Mouse (Mus musculus) spleen, adult 18-20 months (tissue): ENCODE measurements at regions not wholly inside any gene's neighbourhood (a gene's known extent, or its start where the extent isn't known, plus 50 kb on each side); places are given as distances from the start of the nearest gene placed in this dataset.

Source experiments
- DNase-seq, 2 experiments: peaks; one replicate each; pipeline ENCODE4 v3.0.0; 2022; ENCODE audit warnings: mixed read lengths in 2 of 2

DNA sequence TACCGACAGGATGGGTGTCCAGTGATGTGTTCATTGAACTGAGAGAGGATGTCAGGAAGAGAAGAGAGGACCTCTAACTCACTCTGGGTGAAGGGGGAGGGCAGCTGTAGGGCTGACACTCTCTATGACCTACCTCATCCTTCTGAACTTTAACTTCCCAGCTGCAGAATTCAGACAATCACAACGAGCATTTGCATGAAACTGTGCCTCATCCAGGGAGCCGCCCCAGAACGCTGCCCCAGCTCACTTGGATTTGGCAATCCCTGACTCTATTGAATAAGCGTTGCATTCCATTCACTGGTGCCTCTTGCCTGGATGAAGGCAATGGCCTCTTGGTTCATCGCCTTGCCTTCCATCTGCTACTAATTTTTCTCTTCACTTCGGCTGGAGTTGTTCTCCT is 223.9 kb upstream of the Gm12728 start:
- no peak for DNase-seq

DNA sequence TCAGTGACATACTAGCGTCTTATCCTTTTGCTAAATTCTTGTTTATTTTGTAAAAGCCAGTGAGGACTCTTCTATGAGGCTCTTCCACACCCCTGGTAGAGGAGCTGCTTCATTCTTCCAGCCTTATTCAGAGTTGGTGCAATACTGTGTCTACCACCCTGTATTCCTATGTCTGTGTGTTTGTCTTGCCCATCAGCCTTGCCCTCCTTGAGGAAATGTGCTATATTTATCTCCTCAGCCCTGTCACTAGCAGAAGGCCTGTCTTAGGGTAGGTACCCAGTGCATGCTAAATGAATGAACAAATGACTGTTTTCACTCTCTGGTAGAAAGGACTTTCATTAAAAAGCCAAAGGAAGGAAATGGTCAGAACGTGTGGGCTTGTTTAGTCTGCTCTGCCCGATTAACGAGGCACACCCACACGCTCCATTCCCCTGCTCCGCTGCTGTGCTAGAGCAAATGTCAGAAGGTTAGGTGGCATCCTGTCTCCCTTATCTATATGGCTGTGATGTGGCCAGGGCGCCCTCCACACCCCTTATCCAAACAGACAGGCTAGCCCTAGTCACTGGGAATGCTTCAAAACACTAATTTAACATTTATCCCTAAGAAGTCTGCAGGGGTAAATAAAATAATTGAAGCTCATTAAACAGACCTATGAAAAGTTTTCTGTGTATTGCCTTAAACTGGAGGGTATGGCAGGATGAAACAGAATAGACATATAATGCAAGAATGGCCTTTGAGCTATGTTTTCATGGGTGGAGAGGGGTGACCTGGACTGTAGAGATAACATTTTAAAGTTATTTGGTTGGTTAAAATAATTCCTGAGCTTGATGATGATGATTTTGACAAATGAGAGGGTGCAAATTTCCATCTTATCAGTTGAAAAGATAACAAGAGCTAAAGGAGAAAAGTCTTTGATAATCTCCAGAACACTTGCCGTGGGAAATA is 222.9 kb upstream of the Gm12728 start:
- no peak for DNase-seq

DNA sequence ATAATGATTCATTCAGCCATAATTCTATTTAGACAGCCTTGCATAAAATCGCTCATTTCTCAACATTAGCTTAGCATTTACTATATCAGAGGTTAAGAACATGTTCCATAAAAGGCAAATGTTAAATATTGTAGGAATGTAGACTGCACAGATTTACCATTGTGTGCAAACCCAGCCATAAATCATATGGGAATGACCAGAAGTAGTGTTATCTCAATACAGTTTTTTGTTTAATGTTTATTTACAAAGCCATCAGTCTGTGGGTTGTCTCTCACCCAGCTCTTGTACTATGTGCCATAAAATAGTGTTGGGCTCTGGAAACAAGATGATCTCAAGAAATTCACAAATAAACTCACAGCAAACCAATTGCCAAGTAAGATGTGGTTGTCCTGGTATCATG is 220.0 kb upstream of the Gm12728 start:
- no peak for DNase-seq

DNA sequence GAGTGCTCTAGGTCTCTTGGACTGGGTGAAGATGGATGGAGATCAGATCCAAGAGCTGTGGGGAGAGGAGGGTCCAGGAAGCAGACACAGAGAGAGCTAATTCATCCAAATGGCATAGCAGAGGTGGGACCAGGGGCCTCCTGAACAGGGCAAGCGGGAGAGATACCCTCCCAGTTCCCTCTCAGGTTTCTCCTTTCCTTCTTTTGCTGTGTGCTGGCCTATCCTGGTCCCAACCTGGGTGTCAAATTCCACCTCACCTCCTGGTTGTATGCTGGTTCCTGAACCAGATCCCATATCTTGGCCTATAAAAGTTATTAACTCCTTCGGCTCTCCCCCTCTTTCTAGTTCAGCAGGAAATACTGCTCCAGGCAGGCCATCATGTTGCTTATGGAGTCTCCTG is 214.1 kb upstream of the Gm12728 start:
- no peak for DNase-seq

DNA sequence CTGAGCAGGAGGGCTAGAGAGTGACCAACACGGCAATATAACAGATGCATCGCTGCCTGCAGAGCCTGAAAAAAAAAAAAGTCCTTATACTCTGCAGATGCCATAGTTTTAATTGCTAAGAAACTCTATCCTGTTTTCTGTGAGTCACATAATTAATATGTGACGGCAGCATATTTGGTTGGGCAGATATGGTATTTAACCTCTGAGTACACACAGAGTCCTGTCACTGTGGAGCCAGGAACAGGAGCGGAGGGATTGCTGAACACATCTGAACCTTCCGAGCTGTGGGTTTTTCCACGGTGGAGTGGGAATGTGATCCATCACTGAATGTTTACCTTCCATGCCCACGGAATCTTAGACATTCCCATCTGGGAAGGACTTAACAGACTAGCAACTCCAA is 208.7 kb upstream of the Gm12728 start:
- no peak for DNase-seq

DNA sequence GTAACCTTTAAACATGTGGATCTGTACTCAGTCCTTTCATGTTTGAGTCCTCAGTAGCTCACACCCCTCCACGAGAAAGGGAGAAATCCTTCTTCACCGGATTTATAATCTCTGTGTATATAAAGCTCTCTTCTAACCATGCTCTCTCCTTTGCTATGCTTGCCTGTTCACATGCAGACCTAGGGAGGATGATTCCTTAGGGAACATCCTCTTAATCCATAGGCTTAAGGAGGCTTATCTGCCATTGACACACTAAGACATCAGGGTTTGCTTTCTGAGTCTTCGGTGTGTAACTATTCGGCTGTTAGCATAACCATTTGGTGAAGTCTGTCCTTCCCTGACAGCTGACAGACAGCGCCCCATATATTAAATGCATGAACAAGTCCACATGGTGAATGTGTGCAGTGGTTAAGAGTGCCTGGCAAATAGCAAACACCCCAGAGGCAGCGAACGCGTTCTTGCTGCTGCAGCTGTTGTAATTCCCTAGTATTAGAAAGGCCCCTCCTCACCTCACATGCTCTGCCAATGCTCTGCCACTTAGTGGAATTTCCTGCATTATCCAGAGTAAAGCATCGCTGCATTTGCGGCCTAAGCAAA is 205.2 kb upstream of the Gm12728 start:
- no peak for DNase-seq

DNA sequence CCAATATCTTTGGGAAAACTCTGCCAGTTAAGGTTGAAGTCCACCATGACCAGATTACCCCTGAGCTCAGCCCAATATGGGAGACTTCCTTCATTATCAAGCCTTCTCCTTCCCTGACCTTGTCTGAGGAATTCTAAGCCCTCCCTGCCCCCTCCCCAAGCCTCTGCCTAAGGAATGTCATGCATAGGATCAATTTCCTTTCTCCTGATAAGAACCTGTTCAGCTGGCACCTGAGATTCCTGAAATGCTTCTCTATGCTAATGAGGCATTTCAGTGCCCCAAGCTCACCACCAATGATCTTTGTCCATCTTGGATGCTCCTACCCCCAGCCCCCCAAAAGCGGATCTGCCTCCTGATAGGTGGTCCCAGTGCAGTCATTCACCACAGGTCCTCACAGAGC is 186.0 kb upstream of the Gm12728 start:
- no peak for DNase-seq

DNA sequence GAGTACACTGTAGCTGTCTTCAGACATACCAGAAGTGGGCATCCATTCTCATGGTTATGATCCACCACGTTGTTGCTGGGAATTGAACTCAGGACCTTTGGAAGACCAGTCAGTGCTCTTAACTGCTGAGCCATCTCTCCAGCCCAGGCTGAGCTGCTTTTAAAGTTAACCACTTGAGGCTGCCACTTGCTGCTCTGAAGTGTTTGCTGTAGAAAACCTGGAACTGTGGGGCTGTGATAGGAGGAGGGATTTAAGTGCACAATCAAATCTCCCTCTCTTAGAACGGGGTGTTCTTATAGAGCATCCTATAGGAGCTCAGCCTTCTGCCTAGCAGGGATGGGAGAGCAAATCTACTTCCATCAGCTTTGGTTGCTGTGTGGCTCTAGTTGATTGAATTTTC is 185.1 kb upstream of the Gm12728 start:
- DNase-seq: no peak

DNA sequence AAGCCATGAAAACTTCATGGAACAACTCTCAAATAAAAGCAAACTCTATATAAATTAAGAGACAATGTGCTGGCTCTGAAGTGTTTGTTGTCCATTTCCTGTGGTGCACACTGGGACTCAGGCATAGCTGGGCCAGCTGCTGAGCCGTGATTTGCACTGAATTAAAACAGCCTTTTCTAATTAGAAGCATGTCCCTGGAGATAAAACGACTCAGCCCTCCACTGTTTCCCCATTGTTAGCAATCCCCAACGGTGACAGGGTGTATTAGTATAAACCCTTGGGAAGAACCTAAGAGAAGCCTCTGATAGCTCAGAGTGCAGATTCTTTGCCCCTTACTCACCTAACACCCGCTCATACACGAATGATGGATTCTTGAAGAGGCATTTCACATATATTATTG is 182.9 kb upstream of the Gm12728 start:
- DNase-seq: no peak

DNA sequence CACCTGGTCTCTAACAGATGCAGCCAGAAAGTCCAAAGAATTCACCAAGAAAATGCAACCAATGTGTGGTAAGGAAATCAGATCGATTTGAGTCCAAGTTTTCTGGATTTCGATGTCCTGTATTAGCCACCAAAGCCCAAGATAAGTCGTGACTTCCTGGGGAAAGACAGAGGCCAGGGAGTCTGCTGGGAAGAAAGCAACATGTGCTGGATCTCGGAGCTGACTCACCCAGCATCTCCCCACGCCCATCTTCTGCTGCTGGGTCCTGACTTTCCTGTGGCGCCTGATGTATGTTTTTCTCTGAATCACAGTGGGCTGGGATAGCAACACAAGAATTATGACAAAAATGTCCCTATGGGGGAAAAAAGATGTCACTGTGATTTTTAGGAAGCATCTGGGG is 178.8 kb upstream of the Gm12728 start:
- DNase-seq: no peak

DNA sequence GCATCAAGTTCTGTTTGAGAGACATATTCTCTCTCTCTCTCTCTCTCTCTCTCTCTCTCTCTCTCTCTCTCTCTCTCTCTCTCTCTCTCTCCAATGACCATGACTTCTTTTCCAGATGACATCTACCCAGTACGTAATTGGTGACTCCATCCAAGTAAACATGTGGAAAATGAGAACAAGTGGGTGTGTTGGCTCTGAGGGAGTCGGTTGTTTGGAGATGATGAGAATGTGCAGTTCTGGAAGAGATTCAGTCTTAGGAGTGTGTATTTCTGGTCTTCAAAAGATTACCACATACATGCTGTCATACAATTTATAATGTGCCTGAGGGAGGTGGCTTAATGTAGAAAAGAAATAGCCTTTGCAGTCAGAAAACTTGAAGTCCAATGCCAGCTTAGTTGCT is 175.3 kb upstream of the Gm12728 start:
- DNase-seq: no peak

DNA sequence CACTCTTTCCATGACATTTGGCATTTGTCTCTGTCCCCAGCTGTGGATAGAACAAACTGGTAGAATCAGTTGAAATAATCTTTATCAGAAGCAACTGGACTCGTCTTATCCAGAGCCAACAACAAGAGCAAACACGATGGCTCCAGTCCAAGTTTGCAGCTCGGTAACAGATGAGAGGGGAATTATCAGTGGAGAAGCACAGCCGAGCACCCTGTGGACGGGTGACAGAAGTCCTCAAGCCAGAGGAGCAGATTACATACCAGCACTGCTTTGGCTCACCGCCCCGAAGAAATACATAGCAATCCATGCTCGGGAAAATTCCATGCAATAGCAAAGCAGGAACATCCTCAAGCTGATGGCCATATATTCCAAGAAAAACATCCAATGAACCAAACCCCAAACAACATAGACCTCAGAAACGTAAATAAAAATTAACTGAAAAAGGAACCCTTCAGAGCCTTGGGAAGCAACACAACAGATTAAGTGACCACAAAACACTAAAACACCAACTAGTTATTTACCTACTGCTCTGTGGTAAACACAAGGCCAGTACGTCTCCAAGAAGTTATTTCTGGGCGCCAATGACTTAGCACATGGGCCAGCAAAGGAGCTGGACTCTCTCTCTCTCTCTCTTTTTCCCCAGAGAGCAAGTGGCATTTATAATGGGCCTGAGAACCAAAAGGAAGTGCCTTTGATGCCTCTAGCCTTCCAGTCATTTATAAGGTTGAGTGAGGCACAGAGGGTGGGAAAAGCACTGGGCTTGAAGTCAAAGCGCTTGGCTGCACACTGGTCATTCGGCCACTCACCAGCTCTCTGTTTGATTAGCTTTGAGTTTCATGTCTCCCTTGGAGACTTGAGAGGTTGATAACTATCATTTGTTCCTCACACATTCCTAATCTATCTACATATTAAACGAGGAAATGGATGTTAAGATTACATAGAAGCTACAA is 163.0 kb upstream of the Gm12728 start:
- DNase-seq: no peak

DNA sequence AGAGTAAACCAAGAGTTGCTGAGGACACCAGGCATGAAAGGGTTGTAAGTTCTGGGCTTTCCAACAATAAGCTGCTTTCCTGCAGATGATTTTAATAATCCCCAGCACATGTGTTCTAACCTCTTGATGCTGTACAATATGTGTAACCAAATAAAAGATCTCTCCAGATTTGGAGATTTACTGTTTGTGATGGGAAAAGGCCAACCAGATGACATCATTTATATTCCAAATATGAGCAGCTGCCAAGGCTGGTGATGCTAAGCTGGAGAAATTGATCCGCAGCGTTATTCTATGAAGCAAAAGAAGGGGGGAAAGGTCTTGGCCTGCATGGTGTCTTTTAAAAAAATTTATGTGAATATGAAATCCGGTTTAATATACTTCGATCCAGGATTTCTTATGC is 160.1 kb upstream of the Gm12728 start:
- DNase-seq: no peak

DNA sequence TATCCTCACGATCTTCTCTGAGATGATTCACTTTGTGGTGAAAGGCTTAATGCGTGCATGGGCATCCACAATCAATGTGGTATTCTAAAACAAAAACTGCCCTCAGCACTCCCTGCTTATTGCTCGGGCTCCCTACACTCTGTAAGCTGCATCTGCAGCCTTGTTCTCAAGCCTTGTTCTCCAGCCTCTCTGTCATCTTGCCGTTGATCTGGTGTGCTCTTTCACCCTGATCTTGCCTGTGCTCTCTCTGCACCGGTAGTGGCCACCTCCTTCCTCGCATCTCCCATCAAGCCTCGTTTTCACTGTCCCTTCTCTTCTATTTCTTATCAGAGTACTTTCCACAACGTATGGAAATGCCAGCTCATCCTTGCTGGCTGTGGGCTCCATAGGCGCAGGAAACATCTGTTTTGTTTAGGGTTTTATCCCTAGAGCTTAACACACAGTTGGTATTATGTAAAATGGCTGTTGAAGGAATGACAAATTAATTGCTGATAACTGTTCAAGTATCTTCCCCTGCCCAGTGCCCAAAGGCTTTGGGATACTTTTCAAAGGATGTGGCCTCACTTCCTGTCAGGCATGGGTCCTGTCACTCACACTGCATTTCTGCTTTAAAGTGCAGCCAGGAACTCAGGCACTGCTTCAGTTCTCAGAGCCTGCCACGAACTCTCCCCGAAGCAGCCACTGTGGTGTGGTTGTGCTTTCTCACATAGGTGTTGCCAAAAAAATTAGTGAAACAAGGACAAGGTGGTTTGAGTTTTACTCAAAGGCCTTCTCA is 158.9 kb upstream of the Gm12728 start:
- no peak for DNase-seq

DNA sequence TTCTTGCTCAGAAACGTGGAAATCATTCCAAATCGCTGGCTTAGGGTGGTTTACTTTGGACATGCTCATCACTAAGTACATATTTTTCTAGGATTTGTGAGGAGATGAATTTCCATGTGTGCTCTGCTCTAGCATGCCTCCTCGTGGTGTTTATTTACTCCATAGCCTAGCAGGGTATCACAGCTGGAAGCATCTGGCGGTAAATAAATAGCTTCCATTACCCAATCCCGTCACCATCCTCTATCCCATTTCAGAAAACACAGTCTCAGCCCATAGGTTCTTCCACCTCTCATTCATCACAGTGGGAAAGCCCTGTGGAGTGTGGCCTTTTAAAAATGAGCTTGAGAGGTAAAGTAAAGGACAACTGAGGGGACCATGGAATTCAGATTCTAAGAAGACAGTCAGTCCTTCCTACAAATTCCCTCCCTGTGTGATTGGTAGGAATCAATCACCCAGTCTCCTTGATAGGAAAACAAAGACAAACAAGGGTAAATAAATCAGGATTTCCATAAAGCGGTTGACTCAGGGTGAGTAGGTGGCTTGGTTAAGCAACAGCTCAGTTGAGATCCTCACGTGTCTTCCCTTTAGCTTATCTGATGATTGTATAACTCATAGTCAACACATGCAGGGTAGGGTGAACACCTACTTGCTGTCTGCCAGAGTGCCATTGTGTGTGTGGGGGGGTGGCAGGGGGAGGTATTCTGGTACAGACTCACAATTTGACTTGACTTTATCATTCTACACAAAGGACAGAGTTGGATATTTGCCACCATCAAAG is 156.9 kb upstream of the Gm12728 start:
- DNase-seq: no peak

DNA sequence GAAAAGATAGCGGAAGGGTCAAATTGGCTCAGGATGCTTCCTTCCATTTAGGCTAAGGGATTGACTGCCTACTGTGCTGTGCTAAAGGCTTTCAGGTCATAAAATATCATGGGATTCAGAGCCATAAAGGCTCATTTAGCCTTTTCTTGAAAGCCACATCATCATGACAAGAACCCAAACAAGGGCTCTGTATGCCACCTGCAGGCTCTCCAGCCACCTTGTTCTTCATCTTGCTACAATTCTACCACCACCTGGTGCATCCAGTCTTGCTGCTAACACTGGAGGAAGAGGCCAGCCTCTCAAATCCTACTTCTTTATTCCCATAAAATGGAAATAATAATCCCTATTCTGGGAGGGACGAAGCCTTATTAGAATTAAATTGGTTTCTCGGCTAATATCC is 155.9 kb upstream of the Gm12728 start:
- DNase-seq: no peak

DNA sequence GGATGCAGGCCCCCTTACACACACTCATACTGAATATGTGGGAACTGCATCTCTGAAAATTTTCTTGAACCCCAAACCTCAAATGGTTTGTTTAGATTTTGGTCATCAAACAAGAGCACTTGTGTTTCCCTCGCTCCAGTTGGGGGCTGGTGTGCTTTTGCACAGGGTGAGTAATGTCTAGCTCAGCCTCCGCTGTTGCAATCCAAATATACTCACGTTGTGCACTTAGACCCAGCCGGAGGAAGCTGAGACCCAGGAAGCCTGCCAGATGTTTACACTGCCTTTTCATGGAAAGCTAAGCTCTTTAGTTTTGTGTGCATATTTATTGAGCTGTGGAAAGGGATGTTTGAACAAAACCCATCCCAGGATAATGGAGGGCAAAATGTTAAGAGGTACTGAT is 148.9 kb upstream of the Gm12728 start:
- DNase-seq: no peak

DNA sequence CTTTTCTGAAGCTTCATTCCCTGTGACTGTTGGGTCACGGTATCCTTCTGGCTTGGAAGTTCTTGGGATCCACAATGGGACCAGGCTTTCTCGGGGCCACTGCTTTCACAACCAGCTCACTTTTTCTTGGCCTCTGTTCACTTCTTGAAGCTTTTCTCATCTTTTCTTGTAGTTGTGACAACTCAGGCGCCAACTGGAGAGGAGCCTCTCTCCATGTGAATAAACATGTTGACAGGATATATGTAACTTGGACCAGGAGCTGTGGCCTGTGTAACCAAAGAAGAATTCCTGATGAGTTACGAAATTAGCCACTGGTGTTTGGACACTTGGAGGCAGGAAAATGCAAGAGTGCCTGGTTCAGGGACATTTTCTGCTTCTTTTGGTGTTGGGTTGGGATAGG is 148.1 kb upstream of the Gm12728 start:
- DNase-seq: no peak

DNA sequence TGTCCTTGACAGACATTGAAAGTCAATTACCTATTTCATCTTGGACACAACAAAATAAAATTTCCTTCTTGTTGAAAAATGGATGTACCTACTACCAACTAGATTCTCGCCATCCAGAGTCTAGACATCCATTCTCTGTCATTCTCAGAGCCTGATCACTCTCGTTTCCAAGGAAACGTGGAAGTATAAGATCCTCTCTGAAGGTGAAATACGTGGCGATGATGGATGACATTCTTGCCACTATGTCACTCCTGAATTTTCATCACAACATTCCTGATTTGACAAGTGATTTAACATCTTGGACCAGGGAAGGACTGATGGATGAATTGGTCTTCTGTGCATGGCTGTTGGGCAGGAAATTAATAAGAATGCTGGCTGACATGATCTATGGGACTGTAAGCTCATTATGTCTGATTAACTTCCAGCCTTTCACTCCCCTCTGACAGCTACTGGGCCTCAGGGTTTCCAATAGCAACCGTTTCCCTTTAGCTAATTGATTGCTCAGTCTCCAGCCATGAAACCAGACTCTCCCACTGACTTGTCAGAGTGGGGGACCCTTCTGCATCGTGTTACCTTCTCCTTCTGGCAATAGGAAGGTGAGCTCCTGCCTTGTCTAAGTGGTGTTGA is 140.7 kb upstream of the Gm12728 start:
- no peak for DNase-seq

DNA sequence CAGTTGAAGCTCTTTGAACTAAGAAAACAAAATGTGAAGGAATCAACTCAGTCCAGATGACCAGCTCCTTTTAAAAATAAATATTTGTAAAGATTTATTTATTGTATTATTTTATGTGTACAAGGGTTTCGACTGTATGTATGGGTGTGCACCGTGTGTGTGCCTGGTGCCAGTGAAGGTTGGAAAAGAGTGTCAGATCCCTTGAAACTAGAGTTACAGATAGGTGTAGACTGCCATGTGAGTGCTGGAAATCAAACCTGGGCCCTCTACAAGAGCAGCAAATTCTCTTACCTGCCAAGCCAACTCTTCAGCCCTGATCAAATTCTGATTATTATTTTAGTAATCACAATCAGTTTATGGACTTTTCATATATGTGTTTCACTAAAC is 140.2 kb upstream of the Gm12728 start:
- no peak for DNase-seq

DNA sequence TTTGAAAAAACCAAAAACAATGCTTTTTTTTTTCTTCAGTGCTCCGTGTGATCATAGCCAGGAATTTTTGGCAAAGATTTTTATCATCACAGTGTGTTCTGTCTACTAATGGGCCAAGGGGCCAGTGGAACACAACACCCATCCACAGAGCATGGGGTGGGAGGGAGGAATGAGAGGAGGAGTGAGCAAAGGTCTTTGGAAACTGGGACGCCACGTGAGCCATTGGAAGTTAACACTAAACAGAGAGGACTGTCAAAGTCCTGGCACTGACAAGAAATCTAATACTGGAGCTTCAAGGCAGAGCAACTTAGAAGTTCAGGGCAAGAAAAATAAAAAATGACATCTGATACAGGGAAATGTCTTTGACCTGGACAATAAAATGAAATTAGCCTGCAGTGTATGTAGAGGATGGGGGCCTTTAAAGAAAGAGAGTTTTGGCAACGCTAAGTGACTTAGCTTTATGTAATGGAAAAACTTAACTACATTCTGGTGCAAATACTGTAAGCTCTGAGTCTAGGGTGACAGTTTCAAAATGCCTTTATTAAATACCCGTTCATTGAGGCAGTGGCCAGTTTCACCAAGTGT is 133.5 kb upstream of the Gm12728 start:
- no peak for DNase-seq
